Mouse (Mus musculus) cortical plate, adult 2 months (tissue): ENCODE data around the gene Tap1.

Experiments
- CTCF ChIP-seq: fragments of 200-500 bp; IDR thresholded peaks from 2 replicates; pipeline ENCODE4 v1.5.1; 2011; ENCODE audit warnings: mild to moderate bottlenecking, control low read depth, low read length; ENCODE audit not compliant: insufficient read depth; ENCODE audit errors: extremely low read depth
- POLR2A ChIP-seq: fragments of 200-500 bp; IDR thresholded peaks from 2 replicates; pipeline ENCODE4 v1.6.1; 2011; ENCODE audit warnings: mild to moderate bottlenecking, low read length, control low read depth; ENCODE audit not compliant: insufficient read depth; ENCODE audit errors: extremely low read depth

GRCm38 (mm10) chr17:34201506-34202055 lies 14.2 kb downstream of the Tap1 start:
- TF ChIP-seq POLR2A (no peak), CTCF (no peak)
